Mouse (Mus musculus): ENCODE results near the gene 2200002D01Rik.

DNA sequence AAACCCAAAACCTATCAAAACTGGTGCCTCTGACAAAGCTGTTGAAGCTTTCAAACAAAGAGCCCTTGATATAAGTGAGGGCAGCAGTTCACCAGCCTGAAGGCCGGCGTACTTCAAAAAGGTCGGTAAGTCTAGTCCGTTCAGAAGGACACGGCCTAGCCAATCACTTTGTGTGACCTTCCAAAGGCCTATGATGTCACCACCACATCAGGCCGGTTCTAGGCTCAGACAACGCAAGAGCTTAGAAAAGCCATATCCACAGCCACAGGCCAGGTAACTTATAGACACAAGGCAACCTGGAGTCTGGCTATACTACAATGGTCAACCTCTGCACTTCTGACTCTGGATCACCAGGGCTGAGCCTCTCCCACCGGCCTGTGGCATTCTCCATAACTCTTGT is 31.7 kb upstream of the 2200002D01Rik start:
- TF ChIP-seq CTCF (IDR thresholded peaks at IDR 0.05; ENCODE audit: borderline replicate concordance, extremely low read depth, insufficient read depth, insufficient read length) (no peak), POLR2A (IDR thresholded peaks at IDR 0.05; ENCODE audit: borderline replicate concordance, extremely low read depth, insufficient read depth, insufficient read length, poor library complexity, severe bottlenecking) (no peak)

Data from brain, embryonic 14.5 days (tissue).